Mouse (Mus musculus) inflammation-experienced regulatory T-cells, adult 16 weeks (primary cell): ENCODE measurements around the gene Catsperb. TPM values are rescaled to one million over a fixed set of nuclear protein-coding genes. Genes with fewer than 3 reads are reported as not detected.

Experiments used
- polyA plus RNA-seq: library from polyadenylated mRNA; unstranded; fragments of 100-300 nt; shearing (Covaris generic); gene quantifications from one replicate; pipeline ENCODE4 v1.2.1, GENCODE M21; 2017

The Catsperb gene
- not detected for polyA plus RNA-seq

GRCm38 (mm10) chr12:101404353-101404752 is at the start of gene Catsperb:
Catsperb (plus strand) TSS chr12:101404653.

